Mouse (Mus musculus): ENCODE data around the gene Slc9a2. TPM values are rescaled to one million over a fixed set of nuclear protein-coding genes. Genes with fewer than 3 reads are reported as not detected.
"Not testable (repeated sequence)": the region's sequence is repeated elsewhere in the genome, so short reads cannot be mapped to it uniquely, and the experiment has no call there.

Slc9a2 gene
- polyA plus RNA-seq, 1 experiment = 2.3 TPM

- no peaks in the 10 kb centered on the region; the same call in 1 of the 2 replicates for H3K4me1 ChIP-seq (ENCODE audit: control insufficient read depth, insufficient read depth, low read length)
- DNase-seq = no peak
- WGBS = 74% methylated on average over 6 of the region's 6 CpGs
- no peak overlapping the region for H3K4me3 ChIP-seq (replicated peaks; ENCODE audit: extremely low read depth, low read depth, low read length)
- TF ChIP-seq CTCF (IDR thresholded peaks at IDR 0.05; ENCODE audit: insufficient read depth, low read length) (no peak), POLR2A (IDR thresholded peaks at IDR 0.05; ENCODE audit: borderline replicate concordance, extremely low read depth, low read depth, low read length) (no peak)
Observed at GRCm38 (mm10) chr1:40660838-40661237, 19.5 kb upstream of the Slc9a2 start.

GRCm38 (mm10) chr1:40665401-40666370, 14.7 kb upstream of the Slc9a2 start:
- WGBS = 33% methylated on average over 12 of the region's 12 CpGs
- Histone ChIP-seq H3K4me3 (replicated peaks; ENCODE audit: extremely low read depth, low read depth, low read length) (no peak overlapping the region), H3K4me1 (ENCODE audit: control insufficient read depth, insufficient read depth, low read length) (no peaks in the 10 kb centered on the region)
- TF ChIP-seq POLR2A (IDR thresholded peaks at IDR 0.05; ENCODE audit: borderline replicate concordance, extremely low read depth, low read depth, low read length) = no peak
- no peak for TF ChIP-seq CTCF (IDR thresholded peaks at IDR 0.05; ENCODE audit: insufficient read depth, low read length)
- DNase-seq = no peak

- H3K4me1 ChIP-seq (ENCODE audit: control insufficient read depth, insufficient read depth, low read length) = not testable (repeated sequence)
Observed at GRCm38 (mm10) chr1:40667442-40667841, 12.9 kb upstream of the Slc9a2 start.

GRCm38 (mm10) chr1:40670025-40670424, 10.3 kb upstream of the Slc9a2 start:
- 68% methylated on average over 3 of the region's 3 CpGs for WGBS
- H3K4me3 ChIP-seq (replicated peaks; ENCODE audit: extremely low read depth, low read depth, low read length) = no peak overlapping the region
- TF ChIP-seq CTCF (IDR thresholded peaks at IDR 0.05; ENCODE audit: insufficient read depth, low read length) (no peak), POLR2A (IDR thresholded peaks at IDR 0.05; ENCODE audit: borderline replicate concordance, extremely low read depth, low read depth, low read length) (no peak)
- no peaks in the 10 kb centered on the region for H3K4me1 ChIP-seq (ENCODE audit: control insufficient read depth, insufficient read depth, low read length)
- DNase-seq = no peak

More at GRCm38 (mm10) chr1:40667442-40667841, 12.9 kb upstream of the Slc9a2 start:
- not testable (repeated sequence) for DNase-seq; H3K4me3 ChIP-seq (replicated peaks; ENCODE audit: extremely low read depth, low read depth, low read length)
- 14% methylated on average over 3 of the region's 3 CpGs for WGBS

GRCm38 (mm10) chr1:40671490-40671889, 8.9 kb upstream of the Slc9a2 start:
- no peak overlapping the region for H3K4me3 ChIP-seq (replicated peaks; ENCODE audit: extremely low read depth, low read depth, low read length)
- TF ChIP-seq CTCF (IDR thresholded peaks at IDR 0.05; ENCODE audit: insufficient read depth, low read length) = no peak
- no peak for TF ChIP-seq POLR2A (IDR thresholded peaks at IDR 0.05; ENCODE audit: borderline replicate concordance, extremely low read depth, low read depth, low read length)
- DNase-seq = no peak
- no peaks in the 10 kb centered on the region for H3K4me1 ChIP-seq (ENCODE audit: control insufficient read depth, insufficient read depth, low read length)
- 95% methylated on average over 4 of the region's 4 CpGs for WGBS

GRCm38 (mm10) chr1:40677306-40677705, 3.1 kb upstream of the Slc9a2 start:
- TF ChIP-seq POLR2A (IDR thresholded peaks at IDR 0.05; ENCODE audit: borderline replicate concordance, extremely low read depth, low read depth, low read length) (no peak), CTCF (IDR thresholded peaks at IDR 0.05; ENCODE audit: insufficient read depth, low read length) (no peak)
- WGBS = 43% methylated on average over 5 of the region's 5 CpGs
- Histone ChIP-seq H3K4me1 (ENCODE audit: control insufficient read depth, insufficient read depth, low read length) (0 out of 2 replicates have a peak, but pooled peaks cover 2% of the 10 kb centered on the region), H3K4me3 (replicated peaks; ENCODE audit: extremely low read depth, low read depth, low read length) (no peak overlapping the region)
- DNase-seq = no peak

GRCm38 (mm10) chr1:40680868-40681698, 709 bp downstream of the Slc9a2 start:
- 0 out of 2 replicates have a peak, but pooled peaks cover 2% of the 10 kb centered on the region for H3K4me1 ChIP-seq (ENCODE audit: control insufficient read depth, insufficient read depth, low read length)
- WGBS = under 1% methylated on average over 87 of the region's 90 CpGs
- no peak for TF ChIP-seq CTCF (IDR thresholded peaks at IDR 0.05; ENCODE audit: insufficient read depth, low read length)
- no peak for TF ChIP-seq POLR2A (IDR thresholded peaks at IDR 0.05; ENCODE audit: borderline replicate concordance, extremely low read depth, low read depth, low read length)
- peak; percentile 40 for DNase-seq
- H3K4me3 ChIP-seq (replicated peaks; ENCODE audit: extremely low read depth, low read depth, low read length) = peak overlapping the region; percentile 61

- WGBS = 3% methylated on average over 44 of the region's 44 CpGs
- TF ChIP-seq CTCF (IDR thresholded peaks at IDR 0.05; ENCODE audit: insufficient read depth, low read length) (no peak), POLR2A (IDR thresholded peaks at IDR 0.05; ENCODE audit: borderline replicate concordance, extremely low read depth, low read depth, low read length) (no peak)
- 0 out of 2 replicates have a peak, but pooled peaks cover 2% of the 10 kb centered on the region for H3K4me1 ChIP-seq (ENCODE audit: control insufficient read depth, insufficient read depth, low read length)
- H3K4me3 ChIP-seq (replicated peaks; ENCODE audit: extremely low read depth, low read depth, low read length) = peak overlapping the region; percentile 56
- peak; percentile 16 for DNase-seq
Observed at GRCm38 (mm10) chr1:40681699-40682510, 1.5 kb downstream of the Slc9a2 start.

- TF ChIP-seq POLR2A (IDR thresholded peaks at IDR 0.05; ENCODE audit: borderline replicate concordance, extremely low read depth, low read depth, low read length) (no peak), CTCF (IDR thresholded peaks at IDR 0.05; ENCODE audit: insufficient read depth, low read length) (no peak)
- WGBS = 85% methylated on average over 13 of the region's 13 CpGs
- Histone ChIP-seq H3K4me3 (replicated peaks; ENCODE audit: extremely low read depth, low read depth, low read length) (no peak overlapping the region), H3K4me1 (ENCODE audit: control insufficient read depth, insufficient read depth, low read length) (no peaks in the 10 kb centered on the region)
- no peak for DNase-seq
Observed at GRCm38 (mm10) chr1:40694296-40694695, 13.9 kb downstream of the Slc9a2 start.

Data from lung, adult 2 months (tissue).